Mouse (Mus musculus): ENCODE measurements around the gene Naaladl2.
"Not testable (repeated sequence)": the region's sequence is repeated elsewhere in the genome, so short reads cannot be mapped to it uniquely, and the experiment has no call there.

GRCm38 (mm10) chr3:25006802-25007201 lies 137.3 kb downstream of the Naaladl2 start:
- TF ChIP-seq GATA1 (IDR thresholded peaks at IDR 0.05; ENCODE audit: borderline replicate concordance, low read length); FLI1 (IDR thresholded peaks at IDR 0.05; ENCODE audit: low read length): not testable (repeated sequence)
